Mouse (Mus musculus) bone marrow macrophage, adult 2 months (primary cell): Measurements from ENCODE around the gene Map3k21.

Experiments
- CTCF ChIP-seq: IDR thresholded peaks from 2 replicates; pipeline ENCODE4 v1.5.1; 2012; ENCODE audit warnings: low read depth, mild to moderate bottlenecking, low read length, moderate library complexity
- POLR2A ChIP-seq: IDR thresholded peaks from 2 replicates; pipeline ENCODE4 v1.6.1; 2012; ENCODE audit warnings: mild to moderate bottlenecking, low read depth, low read length, borderline replicate concordance

- no peak for TF ChIP-seq CTCF
- no peak for TF ChIP-seq POLR2A
Observed at GRCm38 (mm10) chr8:125869739-125870138, 40.5 kb upstream of the Map3k21 start.
